Mouse (Mus musculus): Measurements from ENCODE around the gene BC024063.

DNA sequence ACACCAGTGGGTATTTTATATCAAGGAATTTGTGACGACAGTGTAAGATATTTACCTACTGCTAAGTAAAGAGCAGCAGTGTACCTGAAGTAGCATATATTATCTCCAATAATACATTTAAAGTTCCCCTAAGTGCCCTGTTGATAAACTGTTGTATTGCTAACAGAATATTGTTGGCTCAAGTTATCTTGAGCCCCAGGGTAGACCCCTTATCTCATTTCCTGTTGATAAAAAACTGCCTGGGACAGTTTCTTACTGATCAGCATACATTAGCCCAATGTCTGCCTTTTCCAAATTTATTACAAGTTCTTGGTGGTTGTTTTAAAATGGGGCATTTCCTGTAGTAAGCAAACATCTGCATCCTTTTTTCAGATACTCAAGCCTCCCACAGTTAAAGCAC, 62.1 kb downstream of the BC024063 start:
- no peak for TF ChIP-seq CTCF (IDR thresholded peaks at IDR 0.05; ENCODE audit: control insufficient read depth, insufficient read depth, insufficient read length)
- no peak for TF ChIP-seq MYOD1 (IDR thresholded peaks at IDR 0.05; ENCODE audit: control insufficient read depth, insufficient read length, low read depth)
- no peak for TF ChIP-seq MAX (IDR thresholded peaks at IDR 0.05)
- no peak for TF ChIP-seq FOSL1 (IDR thresholded peaks at IDR 0.05; ENCODE audit: insufficient read depth, low read length, poor library complexity, severe bottlenecking)
- no peak for TF ChIP-seq CEBPB (IDR thresholded peaks at IDR 0.05; ENCODE audit: low read depth)
- no peak for TF ChIP-seq MYOG (IDR thresholded peaks at IDR 0.05; ENCODE audit: control insufficient read depth, extremely low read depth, insufficient read length)

All from C2C12 (cell line).